Mouse (Mus musculus): ENCODE measurements around the gene Cbl. TPM values are rescaled to one million over a fixed set of nuclear protein-coding genes. Genes with fewer than 3 reads are reported as not detected.
A peak's percentile ranks its signal among the peaks of the same experiment; 100 is the strongest.

Cbl gene
- polyA plus RNA-seq, 1 experiment from 2014 or later: 21.9 TPM

DNA sequence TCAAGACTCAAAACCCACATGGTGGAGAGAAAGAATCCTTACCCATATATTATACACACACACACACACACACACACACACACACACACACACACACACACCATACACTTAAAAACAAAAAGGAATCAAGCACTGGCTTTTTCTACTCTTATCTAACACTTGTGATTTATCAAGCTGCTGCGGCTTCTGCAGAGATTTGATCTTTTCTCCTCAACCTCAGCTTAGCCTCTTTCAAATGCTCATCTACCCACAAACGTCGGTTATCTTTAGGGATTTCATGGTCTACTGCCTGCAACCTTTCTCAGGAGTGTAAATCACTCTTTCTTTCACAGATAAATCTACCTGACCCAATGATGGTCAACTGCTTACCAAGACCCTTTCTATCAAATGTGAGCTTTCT lies 33.4 kb downstream of the Cbl start:
- Histone ChIP-seq H3K4me1 (ENCODE audit: insufficient read depth) (no peaks in the 10 kb centered on the region), H3K27ac (ENCODE audit: low read depth) (no peak overlapping the region), H3K36me3 (ENCODE audit: insufficient read depth) (peaks cover 34% of the 10 kb centered on the region), H3K9ac (no peak overlapping the region), H3K27me3 (ENCODE audit: insufficient read depth, low read length) (no peaks in the 10 kb centered on the region), H3K4me3 (ENCODE audit: low read depth, low read length) (no peak overlapping the region), H3K9me3 (ENCODE audit: low read depth, low read length) (no peaks in the 10 kb centered on the region), H3K4me2 (no peak overlapping the region)
- no peak for ATAC-seq (ENCODE audit: insufficient read depth)
- WGBS: 70% methylated on average over 3 of the region's 3 CpGs
- DNase-seq: no peak
- no peak for TF ChIP-seq CTCF (IDR thresholded peaks at IDR 0.05; ENCODE audit: low read depth)

- Histone ChIP-seq H3K4me3 (ENCODE audit: low read depth, low read length) (no peak overlapping the region), H3K27me3 (ENCODE audit: insufficient read depth, low read length) (no peaks in the 10 kb centered on the region), H3K36me3 (ENCODE audit: insufficient read depth) (peaks cover 34% of the 10 kb centered on the region), H3K4me2 (no peak overlapping the region), H3K27ac (ENCODE audit: low read depth) (no peak overlapping the region), H3K9me3 (ENCODE audit: low read depth, low read length) (no peaks in the 10 kb centered on the region), H3K9ac (no peak overlapping the region), H3K4me1 (ENCODE audit: insufficient read depth) (no peaks in the 10 kb centered on the region)
- no peak for ATAC-seq (ENCODE audit: insufficient read depth)
- TF ChIP-seq CTCF (IDR thresholded peaks at IDR 0.05; ENCODE audit: low read depth): no peak
- peak; percentile 55 for DNase-seq
These were observed 34.3 kb downstream of the Cbl start for GRCm38 (mm10) chr9:44199580-44199979.

DNA sequence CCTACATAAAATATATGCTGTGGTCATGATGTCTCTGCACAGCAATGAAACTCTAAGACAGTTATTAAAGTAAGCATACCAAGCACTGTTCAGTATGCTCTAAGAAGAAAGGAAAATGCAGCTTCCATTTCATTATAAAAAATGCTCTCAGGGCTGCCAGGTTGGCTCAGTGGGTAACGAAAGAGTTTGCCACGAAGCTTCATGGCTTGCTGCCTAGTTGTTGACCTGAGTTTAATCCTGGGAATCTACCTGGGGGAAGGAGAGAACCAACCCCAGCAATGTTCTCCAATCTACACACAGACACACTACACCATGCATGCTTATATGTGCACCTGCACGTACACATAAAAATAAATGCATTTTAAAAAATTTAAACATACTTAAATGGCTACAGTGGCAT lies 34.7 kb downstream of the Cbl start:
- WGBS: 80% methylated on average over 3 of the region's 3 CpGs
- no peak for TF ChIP-seq CTCF (IDR thresholded peaks at IDR 0.05; ENCODE audit: low read depth)
- DNase-seq: no peak
- no peak overlapping the region for H3K4me2 ChIP-seq
- no peak overlapping the region; the same call in 1 of the 2 replicates for H3K27ac ChIP-seq (ENCODE audit: low read depth)
- no peaks in the 10 kb centered on the region for H3K9me3 ChIP-seq (ENCODE audit: low read depth, low read length)
- no peak overlapping the region for H3K9ac ChIP-seq
- no peaks in the 10 kb centered on the region for H3K4me1 ChIP-seq (ENCODE audit: insufficient read depth)
- no peak for ATAC-seq (ENCODE audit: insufficient read depth)
- H3K4me3 ChIP-seq (ENCODE audit: low read depth, low read length): no peak overlapping the region
- peaks cover 34% of the 10 kb centered on the region for H3K36me3 ChIP-seq (ENCODE audit: insufficient read depth)
- no peaks in the 10 kb centered on the region for H3K27me3 ChIP-seq (ENCODE audit: insufficient read depth, low read length)

DNA sequence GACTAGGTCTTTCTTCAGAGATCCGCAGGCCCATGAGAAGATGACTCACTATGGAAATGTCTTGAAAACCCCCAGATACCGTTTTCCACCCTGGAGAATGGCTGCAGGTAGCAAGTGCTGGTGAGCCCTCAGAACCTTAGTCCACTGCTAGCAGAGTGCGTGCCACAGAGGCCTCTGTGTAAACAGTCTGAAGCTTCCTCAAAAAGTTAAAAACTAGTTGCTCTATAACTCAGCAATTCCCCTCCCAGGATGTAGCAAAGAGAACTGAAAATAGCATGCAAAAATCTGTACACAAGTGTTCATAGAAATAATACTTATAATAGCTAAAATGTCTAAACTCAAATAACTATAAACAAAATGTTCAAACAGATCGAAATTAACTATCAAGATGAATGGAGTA lies 37.5 kb downstream of the Cbl start:
- ATAC-seq (ENCODE audit: insufficient read depth) (no peak), DNase-seq (no peak)
- Histone ChIP-seq H3K27ac (ENCODE audit: low read depth) (no peak overlapping the region), H3K27me3 (ENCODE audit: insufficient read depth, low read length) (no peaks in the 10 kb centered on the region), H3K9me3 (ENCODE audit: low read depth, low read length) (no peaks in the 10 kb centered on the region), H3K36me3 (ENCODE audit: insufficient read depth) (peaks cover 34% of the 10 kb centered on the region), H3K9ac (no peak overlapping the region), H3K4me1 (ENCODE audit: insufficient read depth) (no peaks in the 10 kb centered on the region), H3K4me3 (ENCODE audit: low read depth, low read length) (no peak overlapping the region), H3K4me2 (no peak overlapping the region)
- no peak for TF ChIP-seq CTCF (IDR thresholded peaks at IDR 0.05; ENCODE audit: low read depth)
- 90% methylated on average over 4 of the region's 4 CpGs for WGBS

DNA sequence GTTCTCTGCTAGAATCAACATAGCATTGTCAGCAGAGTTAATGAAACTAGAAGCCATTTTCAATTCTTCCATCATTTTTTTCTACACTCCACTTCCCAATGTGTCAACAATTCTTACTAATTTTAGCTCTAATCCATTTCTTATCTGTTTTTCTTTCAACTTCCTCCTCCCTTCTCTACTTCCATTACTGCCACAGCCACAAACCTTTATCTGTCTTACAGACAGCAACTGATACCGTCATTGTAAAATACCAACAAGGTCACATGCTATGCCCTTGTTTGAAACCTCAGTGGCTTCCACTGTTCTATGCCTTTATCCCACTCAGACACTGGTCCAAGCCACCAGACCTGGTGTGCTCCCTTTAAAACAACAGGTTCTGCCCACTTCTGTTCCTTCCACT lies 39.8 kb downstream of the Cbl start:
- H3K4me1 ChIP-seq (ENCODE audit: insufficient read depth): no peaks in the 10 kb centered on the region
- H3K36me3 ChIP-seq (ENCODE audit: insufficient read depth): peaks cover 21% of the 10 kb centered on the region; the same call in 1 of the 2 replicates
- ATAC-seq (ENCODE audit: insufficient read depth): no peak
- no peak overlapping the region for H3K4me2 ChIP-seq
- no peak overlapping the region for H3K27ac ChIP-seq (ENCODE audit: low read depth)
- WGBS: 53% methylated on average over 1 of the region's 1 CpGs
- TF ChIP-seq CTCF (IDR thresholded peaks at IDR 0.05; ENCODE audit: low read depth): no peak
- no peak overlapping the region for H3K4me3 ChIP-seq (ENCODE audit: low read depth, low read length)
- H3K27me3 ChIP-seq (ENCODE audit: insufficient read depth, low read length): no peaks in the 10 kb centered on the region
- H3K9ac ChIP-seq: no peak overlapping the region
- no peaks in the 10 kb centered on the region for H3K9me3 ChIP-seq (ENCODE audit: low read depth, low read length)
- DNase-seq: no peak

DNA sequence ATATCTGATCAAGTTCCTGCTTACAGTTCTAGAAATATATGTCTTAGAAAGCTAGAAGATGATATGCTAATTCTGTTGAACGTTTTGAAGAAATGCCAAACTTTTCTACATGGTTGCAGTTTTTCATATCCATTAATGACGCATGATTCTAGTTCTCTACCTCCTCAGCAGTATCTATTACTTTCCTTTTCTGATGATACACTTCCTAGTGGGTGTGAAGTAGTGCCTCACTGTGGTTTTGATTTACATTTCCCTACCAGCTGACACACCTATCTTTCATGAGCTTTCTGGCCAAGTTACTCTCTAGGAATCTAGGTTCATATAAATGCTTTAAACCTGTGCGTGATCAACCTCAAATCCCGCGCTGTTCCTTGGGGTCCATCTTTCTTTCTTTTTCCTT lies 41.1 kb downstream of the Cbl start:
- DNase-seq: no peak
- Histone ChIP-seq H3K4me3 (ENCODE audit: low read depth, low read length) (no peak overlapping the region), H3K9me3 (ENCODE audit: low read depth, low read length) (no peaks in the 10 kb centered on the region), H3K27me3 (ENCODE audit: insufficient read depth, low read length) (no peaks in the 10 kb centered on the region), H3K27ac (ENCODE audit: low read depth) (no peak overlapping the region), H3K4me1 (ENCODE audit: insufficient read depth) (no peaks in the 10 kb centered on the region), H3K4me2 (no peak overlapping the region), H3K9ac (no peak overlapping the region), H3K36me3 (ENCODE audit: insufficient read depth) (peaks cover 11% of the 10 kb centered on the region; the same call in 1 of the 2 replicates)
- TF ChIP-seq CTCF (IDR thresholded peaks at IDR 0.05; ENCODE audit: low read depth): no peak
- ATAC-seq (ENCODE audit: insufficient read depth): no peak
- WGBS: 91% methylated on average over 5 of the region's 5 CpGs

DNA sequence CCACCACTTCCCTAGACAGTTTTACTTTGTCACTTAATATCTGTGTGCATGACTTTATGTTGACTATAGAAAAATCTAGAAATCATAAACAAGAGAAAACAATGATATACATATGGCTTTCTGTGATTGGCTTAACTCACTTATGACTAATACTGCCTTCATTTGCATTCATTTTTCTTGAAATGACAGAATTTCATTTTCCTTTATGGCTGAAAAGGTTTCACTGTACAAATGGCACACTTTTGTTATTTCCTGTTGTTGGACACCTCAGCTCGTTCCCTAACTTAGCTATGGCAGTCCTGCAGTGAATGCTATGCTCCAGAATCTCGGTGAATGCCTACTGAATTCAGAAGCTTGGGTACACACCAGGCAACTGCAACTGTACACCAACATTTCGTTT lies 41.5 kb downstream of the Cbl start:
- Histone ChIP-seq H3K36me3 (ENCODE audit: insufficient read depth) (peaks cover 7% of the 10 kb centered on the region; the same call in 1 of the 2 replicates), H3K9me3 (ENCODE audit: low read depth, low read length) (no peaks in the 10 kb centered on the region), H3K4me3 (ENCODE audit: low read depth, low read length) (no peak overlapping the region), H3K27me3 (ENCODE audit: insufficient read depth, low read length) (no peaks in the 10 kb centered on the region), H3K27ac (ENCODE audit: low read depth) (no peak overlapping the region), H3K4me2 (no peak overlapping the region), H3K4me1 (ENCODE audit: insufficient read depth) (no peaks in the 10 kb centered on the region), H3K9ac (no peak overlapping the region)
- ATAC-seq (ENCODE audit: insufficient read depth): no peak
- DNase-seq: no peak
- WGBS: 77% methylated on average over 3 of the region's 3 CpGs
- TF ChIP-seq CTCF (IDR thresholded peaks at IDR 0.05; ENCODE audit: low read depth): no peak

DNA sequence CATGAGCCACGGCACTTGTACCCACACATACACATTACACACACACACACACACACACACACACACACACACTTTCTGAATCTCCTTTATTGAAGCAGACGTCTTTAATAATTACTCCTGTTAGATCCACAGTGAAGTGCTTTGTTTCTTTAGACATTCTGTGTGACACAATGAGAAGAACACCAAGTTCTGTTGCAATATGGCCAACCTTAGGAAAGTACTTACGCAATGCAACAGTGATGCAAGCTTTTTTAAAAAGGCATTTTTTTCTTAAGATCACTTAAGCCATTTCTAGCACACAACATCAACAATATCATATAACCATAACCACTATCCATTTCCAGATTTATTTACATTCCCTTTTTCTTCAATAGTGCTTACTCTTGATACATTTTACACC lies 42.7 kb downstream of the Cbl start:
- Histone ChIP-seq H3K4me3 (ENCODE audit: low read depth, low read length) (no peak overlapping the region), H3K27ac (ENCODE audit: low read depth) (no peak overlapping the region), H3K4me2 (no peak overlapping the region), H3K9ac (no peak overlapping the region), H3K4me1 (ENCODE audit: insufficient read depth) (no peaks in the 10 kb centered on the region), H3K36me3 (ENCODE audit: insufficient read depth) (no peaks in the 10 kb centered on the region), H3K9me3 (ENCODE audit: low read depth, low read length) (no peaks in the 10 kb centered on the region), H3K27me3 (ENCODE audit: insufficient read depth, low read length) (no peaks in the 10 kb centered on the region)
- TF ChIP-seq CTCF (IDR thresholded peaks at IDR 0.05; ENCODE audit: low read depth): no peak
- DNase-seq (peak; percentile 18), ATAC-seq (ENCODE audit: insufficient read depth) (no peak)
- 75% methylated on average over 3 of the region's 3 CpGs for WGBS

Measured in lung, embryonic 14.5 days (tissue).